Mouse (Mus musculus) testis, adult 2 months (tissue): ENCODE results near the gene Col20a1.

ENCODE experiments used
- CTCF ChIP-seq: fragments of 200-500 bp; IDR thresholded peaks from 2 replicates; pipeline ENCODE4 v1.5.1; 2012; ENCODE audit warnings: low read depth, mild to moderate bottlenecking, inconsistent platforms, low read length, moderate library complexity; ENCODE audit not compliant: control insufficient read depth, insufficient read depth, insufficient replicate concordance
- POLR2A ChIP-seq: fragments of 200-500 bp; IDR thresholded peaks from 2 replicates; pipeline ENCODE4 v1.6.1; 2012; ENCODE audit warnings: low read depth, mild to moderate bottlenecking, inconsistent platforms, low read length, moderate library complexity; ENCODE audit not compliant: control insufficient read depth

DNA sequence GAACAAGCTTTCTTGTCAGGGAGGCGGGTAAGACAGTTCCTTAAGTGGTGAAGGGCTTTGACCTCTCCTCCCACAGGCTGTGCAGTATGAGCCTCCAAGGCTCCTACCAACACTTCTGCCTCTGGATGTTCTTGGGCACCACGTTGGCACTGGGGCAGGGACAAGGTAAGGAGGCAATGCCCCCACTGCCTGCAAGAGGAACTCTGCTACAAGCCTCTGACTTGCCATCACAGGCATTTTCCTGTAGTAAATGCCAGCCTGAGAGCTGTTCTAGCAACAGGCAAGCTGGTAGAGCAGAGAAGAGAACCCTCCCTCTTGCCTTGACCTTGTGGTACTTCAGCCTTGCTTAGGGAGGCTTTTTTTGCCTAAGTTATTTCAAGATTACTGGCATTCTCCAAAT is at the start of gene Col20a1:
- TF ChIP-seq CTCF (no peak), POLR2A (no peak)
